In the genomic region with DNA sequence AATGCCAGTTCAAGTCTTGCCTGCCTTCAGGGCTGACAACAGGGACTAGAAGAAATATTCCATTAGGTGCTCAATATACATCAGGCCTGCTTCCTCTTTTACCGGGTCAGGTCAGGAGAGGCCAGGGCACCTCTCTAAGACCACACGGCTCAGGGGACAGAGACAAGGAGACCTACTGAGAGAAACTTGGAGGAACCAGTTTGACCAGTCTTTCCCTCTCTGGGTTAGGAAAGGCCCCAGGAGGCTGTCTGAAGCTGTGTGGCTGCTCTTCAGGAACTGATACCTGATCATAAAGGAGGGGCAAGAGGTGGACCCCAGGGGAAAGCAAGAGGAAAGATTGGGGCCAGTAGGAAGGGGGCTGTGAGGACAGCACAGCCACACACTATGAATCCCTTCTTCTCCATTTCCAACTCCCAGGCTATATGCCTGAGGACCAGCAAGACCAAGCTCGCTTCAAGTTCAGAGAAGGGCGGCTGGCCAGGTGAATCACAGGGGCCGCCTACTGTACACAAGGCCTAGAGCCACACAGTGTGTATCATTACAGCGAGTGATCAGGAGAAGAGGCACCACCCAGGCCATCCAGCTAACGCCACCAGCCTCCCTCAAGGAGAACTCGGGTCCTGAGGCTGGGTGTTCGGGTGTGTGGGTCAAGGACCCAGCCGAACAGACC, we compare ENCODE assay signal across 8 mouse cellular contexts. TPM values are rescaled to one million over a fixed set of nuclear protein-coding genes. Genes with fewer than 3 reads are reported as not detected.
DNase-seq lines count a peak whose midpoint lies in the region; ATAC-seq and TF ChIP-seq lines count a peak whose summit lies in the region.

No protein-coding gene starts in this region.

- TF ChIP-seq CTCF in intestine, postnatal 0 days (IDR thresholded peaks at IDR 0.05; ENCODE audit: low read depth) = no peak
- no peak for TF ChIP-seq CTCF in midbrain, postnatal 0 days (IDR thresholded peaks at IDR 0.05)

- 60% methylated on average over 10 of the region's 10 CpGs for WGBS in kidney, embryonic 14.5 days
- WGBS in embryonic facial prominence, embryonic 13.5 days = 55% methylated on average over 10 of the region's 10 CpGs
- 42% methylated on average over 10 of the region's 10 CpGs for WGBS in intestine, postnatal 0 days
- WGBS in midbrain, postnatal 0 days = 78% methylated on average over 10 of the region's 10 CpGs

- no peak for ATAC-seq in kidney, embryonic 14.5 days (ENCODE audit: low FRiP score, low TSS enrichment)
- no peak for ATAC-seq in embryonic facial prominence, embryonic 13.5 days (ENCODE audit: insufficient number of reproducible peaks, insufficient read depth, low FRiP score, low TSS enrichment, low read depth)
- no peak for ATAC-seq in intestine, postnatal 0 days
- no peak for ATAC-seq in midbrain, postnatal 0 days (ENCODE audit: low FRiP score)

- H3K27ac ChIP-seq in kidney, embryonic 14.5 days (ENCODE audit: low read depth, low read length) = peak overlapping the region; percentile 63; the same call in 1 of the 2 replicates
- H3K27ac ChIP-seq in embryonic facial prominence, embryonic 13.5 days = peak overlapping the region; percentile 58
- H3K27ac ChIP-seq in intestine, postnatal 0 days (ENCODE audit: low read depth, low read length) = no peak overlapping the region
- H3K27ac ChIP-seq in midbrain, postnatal 0 days (ENCODE audit: low read depth, low read length) = no peak overlapping the region

- peak overlapping the region; percentile 79 for H3K4me2 ChIP-seq in kidney, embryonic 14.5 days (replicated peaks; ENCODE audit: low read depth, low read length)
- peak overlapping the region; percentile 98 for H3K4me2 ChIP-seq in embryonic facial prominence, embryonic 13.5 days
- peak overlapping the region; percentile 93 for H3K4me2 ChIP-seq in intestine, postnatal 0 days (replicated peaks; ENCODE audit: low read depth)
- H3K4me2 ChIP-seq in midbrain, postnatal 0 days (ENCODE audit: low read depth, low read length, poor library complexity, severe bottlenecking) = peak overlapping the region; percentile 94

- H3K4me1 ChIP-seq in kidney, embryonic 14.5 days (ENCODE audit: control insufficient read depth, insufficient read depth, low read length) = peaks cover 19% of the 10 kb centered on the region
- peaks cover 43% of the 10 kb centered on the region for H3K4me1 ChIP-seq in embryonic facial prominence, embryonic 13.5 days
- H3K4me1 ChIP-seq in intestine, postnatal 0 days (replicated peaks; ENCODE audit: control insufficient read depth, insufficient read depth, low read length) = peaks cover 24% of the 10 kb centered on the region
- peaks cover 11% of the 10 kb centered on the region for H3K4me1 ChIP-seq in midbrain, postnatal 0 days (ENCODE audit: insufficient read depth, low read length)

- H3K36me3 ChIP-seq in kidney, embryonic 14.5 days (ENCODE audit: control insufficient read depth, insufficient read depth, low read length) = peaks cover 8% of the 10 kb centered on the region; the same call in 1 of the 2 replicates
- peaks cover 18% of the 10 kb centered on the region for H3K36me3 ChIP-seq in embryonic facial prominence, embryonic 13.5 days
- peaks cover 10% of the 10 kb centered on the region; the same call in 1 of the 2 replicates for H3K36me3 ChIP-seq in intestine, postnatal 0 days (ENCODE audit: control insufficient read depth, insufficient read depth)
- H3K36me3 ChIP-seq in midbrain, postnatal 0 days (ENCODE audit: insufficient read depth, low read length) = peaks cover 4% of the 10 kb centered on the region; the same call in 1 of the 2 replicates

- DNase-seq in kidney, postnatal 36 days = no peak
- no peak for DNase-seq in midbrain, postnatal 0 days (ENCODE audit: low spot score)
- DNase-seq in adrenal gland, postnatal 25 days = no peak
- no peak for DNase-seq in right cerebral cortex, postnatal 4 days
- no peak for DNase-seq in ovary, postnatal 14 days (ENCODE audit: low spot score)

- no peaks in the 10 kb centered on the region for H3K27me3 ChIP-seq in kidney, embryonic 14.5 days (ENCODE audit: control insufficient read depth, insufficient read depth, low read length)
- H3K27me3 ChIP-seq in embryonic facial prominence, embryonic 13.5 days = peaks cover 8% of the 10 kb centered on the region
- 0 out of 2 replicates have a peak, but pooled peaks cover 3% of the 10 kb centered on the region for H3K27me3 ChIP-seq in intestine, postnatal 0 days (replicated peaks; ENCODE audit: control insufficient read depth, insufficient read depth, low read length)
- H3K27me3 ChIP-seq in midbrain, postnatal 0 days (ENCODE audit: insufficient read depth, low read length) = no peaks in the 10 kb centered on the region

- H3K9ac ChIP-seq in kidney, embryonic 14.5 days (ENCODE audit: low read depth, low read length) = no peak overlapping the region; the same call in 1 of the 2 replicates
- H3K9ac ChIP-seq in embryonic facial prominence, embryonic 13.5 days = peak overlapping the region; percentile 90
- no peak overlapping the region; the same call in 1 of the 2 replicates for H3K9ac ChIP-seq in intestine, postnatal 0 days (ENCODE audit: low read depth, low read length)
- H3K9ac ChIP-seq in midbrain, postnatal 0 days (replicated peaks; ENCODE audit: low read length, poor library complexity, severe bottlenecking) = no peak overlapping the region

- no peaks in the 10 kb centered on the region for H3K9me3 ChIP-seq in kidney, embryonic 14.5 days (ENCODE audit: control insufficient read depth, low read length)
- no peaks in the 10 kb centered on the region for H3K9me3 ChIP-seq in embryonic facial prominence, embryonic 13.5 days
- H3K9me3 ChIP-seq in intestine, postnatal 0 days (ENCODE audit: control insufficient read depth) = no peaks in the 10 kb centered on the region
- H3K9me3 ChIP-seq in midbrain, postnatal 0 days (ENCODE audit: low read length) = no peaks in the 10 kb centered on the region

- H3K4me3 ChIP-seq in kidney, embryonic 14.5 days (ENCODE audit: low read length) = peak overlapping the region; percentile 87
- peak overlapping the region; percentile 84 for H3K4me3 ChIP-seq in embryonic facial prominence, embryonic 13.5 days
- peak overlapping the region; percentile 74; the same call in 1 of the 2 replicates for H3K4me3 ChIP-seq in intestine, postnatal 0 days (ENCODE audit: low read depth, low read length)
- peak overlapping the region; percentile 78; the same call in 1 of the 2 replicates for H3K4me3 ChIP-seq in midbrain, postnatal 0 days (ENCODE audit: low read depth, low read length)

RNA-seq across cellular contexts. Expression of a gene that starts 2.0 kb away (rescaled TPM):
- 5.6 and 6.1 TPM in 2 replicates for polyA plus RNA-seq in kidney, embryonic 14.5 days (2014; fragmentation: Nextera tagmentation; extraction: Ambion mirVana)
- polyA plus RNA-seq in embryonic facial prominence, embryonic 13.5 days (2015; fragmentation: Nextera tagmentation; extraction: Ambion mirVana) = 9.4 and 13.4 TPM in 2 replicates
- polyA plus RNA-seq in intestine, postnatal 0 days (2015; fragmentation: Nextera tagmentation; extraction: Ambion mirVana) = 8.8 and 10.0 TPM in 2 replicates
- total RNA-seq in midbrain, postnatal 0 days (2014; rRNA removed) = not detected in 2 replicates
- polyA plus RNA-seq in midbrain, postnatal 0 days (2015; fragmentation: Nextera tagmentation; extraction: Ambion mirVana) = 11.2 and 12.0 TPM in 2 replicates
- total RNA-seq in adrenal gland, postnatal 25 days (2021) = 12.1 and 15.7 TPM in 2 replicates

RNA-seq across cellular contexts. Expression of a gene that starts 27.4 kb away (rescaled TPM):
- polyA plus RNA-seq in kidney, embryonic 14.5 days (2014; fragmentation: Nextera tagmentation; extraction: Ambion mirVana) = 212 and 283 TPM in 2 replicates
- polyA plus RNA-seq in embryonic facial prominence, embryonic 13.5 days (2015; fragmentation: Nextera tagmentation; extraction: Ambion mirVana) = 243 and 262 TPM in 2 replicates
- 173 and 174 TPM in 2 replicates for polyA plus RNA-seq in intestine, postnatal 0 days (2015; fragmentation: Nextera tagmentation; extraction: Ambion mirVana)
- total RNA-seq in midbrain, postnatal 0 days (2014; rRNA removed) = 191 and 233 TPM in 2 replicates
- polyA plus RNA-seq in midbrain, postnatal 0 days (2015; fragmentation: Nextera tagmentation; extraction: Ambion mirVana) = 402 and 414 TPM in 2 replicates
- total RNA-seq in adrenal gland, postnatal 25 days (2021) = 187 and 190 TPM in 2 replicates

RNA-seq across cellular contexts. Expression of a gene that starts 29.4 kb away (rescaled TPM):
- polyA plus RNA-seq in kidney, embryonic 14.5 days (2014; fragmentation: Nextera tagmentation; extraction: Ambion mirVana) = 7.7 and 8.3 TPM in 2 replicates
- 2.3 and 10.1 TPM in 2 replicates for polyA plus RNA-seq in embryonic facial prominence, embryonic 13.5 days (2015; fragmentation: Nextera tagmentation; extraction: Ambion mirVana)
- 49.8 and 52.6 TPM in 2 replicates for polyA plus RNA-seq in intestine, postnatal 0 days (2015; fragmentation: Nextera tagmentation; extraction: Ambion mirVana)
- 5.8 and 8.0 TPM in 2 replicates for total RNA-seq in midbrain, postnatal 0 days (2014; rRNA removed)
- polyA plus RNA-seq in midbrain, postnatal 0 days (2015; fragmentation: Nextera tagmentation; extraction: Ambion mirVana) = 4.4 and 5.4 TPM in 2 replicates
- 483 and 585 TPM in 2 replicates for total RNA-seq in adrenal gland, postnatal 25 days (2021)

RNA-seq across cellular contexts. Expression of a gene that starts 30.3 kb away (rescaled TPM):
- polyA plus RNA-seq in kidney, embryonic 14.5 days (2014; fragmentation: Nextera tagmentation; extraction: Ambion mirVana) = 37.9 and 52.8 TPM in 2 replicates
- 39.3 and 41.3 TPM in 2 replicates for polyA plus RNA-seq in embryonic facial prominence, embryonic 13.5 days (2015; fragmentation: Nextera tagmentation; extraction: Ambion mirVana)
- 25.0 and 26.8 TPM in 2 replicates for polyA plus RNA-seq in intestine, postnatal 0 days (2015; fragmentation: Nextera tagmentation; extraction: Ambion mirVana)
- total RNA-seq in midbrain, postnatal 0 days (2014; rRNA removed) = 45.5 and 65.9 TPM in 2 replicates
- 33.5 and 35.3 TPM in 2 replicates for polyA plus RNA-seq in midbrain, postnatal 0 days (2015; fragmentation: Nextera tagmentation; extraction: Ambion mirVana)
- 37.4 and 40.5 TPM in 2 replicates for total RNA-seq in adrenal gland, postnatal 25 days (2021)

Comparison
In these comparisons a context has a peak if more than half of its experiments do, and no peak if none do; other contexts are left out.
1. H3K27ac ChIP-seq: peak in kidney, embryonic 14.5 days (single experiment) and embryonic facial prominence, embryonic 13.5 days (single experiment); none in intestine, postnatal 0 days (single experiment) and midbrain, postnatal 0 days (single experiment).
2. Peak in every context shown above with its lines, with median percentiles within 50 percentile points of each other: H3K4me2 ChIP-seq and H3K4me3 ChIP-seq.